Mouse (Mus musculus) gastrocnemius, adult 8-10 months (tissue): ENCODE data around the gene Ints2. TPM values are rescaled to one million over a fixed set of nuclear protein-coding genes. Genes with fewer than 3 reads are reported as not detected.

Experiments
- DNase-seq, 2 experiments: peaks; one replicate each; pipeline ENCODE4 v3.0.0; 2022; ENCODE audit warnings: low spot score in 2 of 2
- total RNA-seq, 4 experiments: library from RNA; stranded (reverse); gene quantifications; 2 replicates each; pipeline ENCODE4 v1.2.4; 2022

The Ints2 gene
- total RNA-seq, 4 experiments from 2014 or later: 2.1 to 4.4 (median 3.7) TPM

- DNase-seq: no peak
These were observed 81.5 kb downstream of the Ints2 start for GRCm38 (mm10) chr11:86175833-86176232.

GRCm38 (mm10) chr11:86174173-86174572 lies 83.2 kb downstream of the Ints2 start:
- DNase-seq: peak in 1 of 2 experiments; percentile 6

DNA sequence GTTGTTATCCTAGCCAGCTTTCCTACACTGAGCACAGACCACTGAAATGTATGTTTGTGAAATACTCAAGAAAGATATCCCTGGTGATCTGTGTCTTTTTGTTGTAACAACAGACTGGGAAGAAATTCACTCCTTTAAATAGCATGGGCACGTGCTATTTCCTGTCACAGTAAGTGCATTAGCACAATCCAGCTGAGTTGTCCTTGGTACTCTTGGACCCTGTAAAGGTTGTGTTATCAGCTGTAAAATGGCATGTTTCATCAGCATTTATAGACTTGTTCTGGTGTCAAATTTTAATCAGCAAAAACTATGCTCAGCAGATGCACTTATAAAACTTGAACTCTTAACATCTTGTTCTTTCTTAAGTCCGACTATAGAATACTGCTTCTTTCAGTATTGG lies 86.6 kb downstream of the Ints2 start:
- DNase-seq: no peak

Other genes with a start within 250 kb of the Ints2 start
- under 1 TPM in 2 of 4 experiments, not detected in 2; 0.04 to 0.07 TPM for gene Brip1, start 56.4 kb downstream of the Ints2 start, total RNA-seq
- gene Med13, start 100.0 kb upstream of the Ints2 start, total RNA-seq: 10 to 100 TPM; 31.1 to 49.8 (median 34.2) TPM
- 10 to 100 TPM; 42.7 to 48.1 (median 45.0) TPM for gene Rnft1, start 227.1 kb upstream of the Ints2 start, total RNA-seq